Mouse (Mus musculus): ENCODE results near the gene Gm49601.

Gene Gm49601

GRCm38 (mm10) chr16:18626376-18626878 lies at the start of gene Gm49601:
Gene Gm49601 (minus strand): TSS chr16:18626427.
- peak; percentile 91 for DNase-seq (ENCODE audit: low read depth, low spot score)

GRCm38 (mm10) chr16:18673005-18673404 lies 46.8 kb upstream of the Gm49601 start:
- no peak for DNase-seq (ENCODE audit: low read depth, low spot score)

- DNase-seq (ENCODE audit: low read depth, low spot score), result no peak
Observed at GRCm38 (mm10) chr16:18672027-18672426, 45.8 kb upstream of the Gm49601 start.

- DNase-seq (ENCODE audit: low read depth, low spot score), result no peak
Observed at GRCm38 (mm10) chr16:18669914-18670313, 43.7 kb upstream of the Gm49601 start.

GRCm38 (mm10) chr16:18658597-18658996 lies 32.4 kb upstream of the Gm49601 start:
- no peak for DNase-seq (ENCODE audit: low read depth, low spot score)

- DNase-seq (ENCODE audit: low read depth, low spot score), result no peak
Observed at GRCm38 (mm10) chr16:18655372-18656098, 29.3 kb upstream of the Gm49601 start.

GRCm38 (mm10) chr16:18653290-18654160 lies 27.3 kb upstream of the Gm49601 start:
- DNase-seq (ENCODE audit: low read depth, low spot score), result no peak

- DNase-seq (ENCODE audit: low read depth, low spot score), result no peak
Observed at GRCm38 (mm10) chr16:18649126-18649525, 22.9 kb upstream of the Gm49601 start.

GRCm38 (mm10) chr16:18645329-18645728 lies 19.1 kb upstream of the Gm49601 start:
- no peak for DNase-seq (ENCODE audit: low read depth, low spot score)

- DNase-seq (ENCODE audit: low read depth, low spot score), result no peak
Observed at GRCm38 (mm10) chr16:18644485-18644884, 18.3 kb upstream of the Gm49601 start.

GRCm38 (mm10) chr16:18643406-18643998 lies 17.3 kb upstream of the Gm49601 start:
- no peak for DNase-seq (ENCODE audit: low read depth, low spot score)

- DNase-seq (ENCODE audit: low read depth, low spot score), result no peak
Observed at GRCm38 (mm10) chr16:18642897-18643296, 16.7 kb upstream of the Gm49601 start.

- no peak for DNase-seq (ENCODE audit: low read depth, low spot score)
Observed at GRCm38 (mm10) chr16:18642291-18642690, 16.1 kb upstream of the Gm49601 start.

GRCm38 (mm10) chr16:18639382-18639929 lies 13.2 kb upstream of the Gm49601 start:
- no peak for DNase-seq (ENCODE audit: low read depth, low spot score)

GRCm38 (mm10) chr16:18638396-18638795 lies 12.2 kb upstream of the Gm49601 start:
- DNase-seq (ENCODE audit: low read depth, low spot score), result no peak

GRCm38 (mm10) chr16:18636804-18637203 lies 10.6 kb upstream of the Gm49601 start:
- no peak for DNase-seq (ENCODE audit: low read depth, low spot score)

- no peak for DNase-seq (ENCODE audit: low read depth, low spot score)
Observed at GRCm38 (mm10) chr16:18636401-18636800, 10.2 kb upstream of the Gm49601 start.

GRCm38 (mm10) chr16:18633333-18633732 lies 7.1 kb upstream of the Gm49601 start:
- DNase-seq (ENCODE audit: low read depth, low spot score), result no peak

- no peak for DNase-seq (ENCODE audit: low read depth, low spot score)
Observed at GRCm38 (mm10) chr16:18632816-18633215, 6.6 kb upstream of the Gm49601 start.

GRCm38 (mm10) chr16:18632059-18632458 lies 5.8 kb upstream of the Gm49601 start:
- DNase-seq (ENCODE audit: low read depth, low spot score), result no peak

- no peak for DNase-seq (ENCODE audit: low read depth, low spot score)
Observed at GRCm38 (mm10) chr16:18631141-18631540, 4.9 kb upstream of the Gm49601 start.

- no peak for DNase-seq (ENCODE audit: low read depth, low spot score)
Observed at GRCm38 (mm10) chr16:18630291-18630690, 4.1 kb upstream of the Gm49601 start.

Measured in CD4-positive, CD25-positive, alpha-beta regulatory T cell, adult 2 months (primary cell).